Mouse (Mus musculus) intestine, embryonic 16.5 days (tissue): ENCODE results near the gene P2rx4. TPM values are rescaled to one million over a fixed set of nuclear protein-coding genes. Genes with fewer than 3 reads are reported as not detected.

Experiments used
- ATAC-seq: fragments of 200-750 bp; cut with Nextera tagmentation; 2 replicates; pipeline ENCODE4 v1.8.0; 2017; ENCODE audit warnings: moderate TSS enrichment, moderate library complexity
- H3K27ac ChIP-seq: fragments of 300-500 bp; sonication (generic); 2 replicates; pipeline ENCODE4 v1.5.1; 2014; ENCODE audit warnings: mild to moderate bottlenecking, low read length
- H3K27me3 ChIP-seq: fragments of 300-500 bp; sonication (generic); replicated peaks from 2 replicates; pipeline ENCODE4 v1.6.1; 2014; ENCODE audit warnings: low read length, control low read depth, mixed read lengths; ENCODE audit not compliant: control insufficient read depth, insufficient read depth
- H3K36me3 ChIP-seq: fragments of 300-500 bp; sonication (generic); 2 replicates; pipeline ENCODE4 v1.6.1; 2014; ENCODE audit warnings: low read length, control low read depth; ENCODE audit not compliant: control insufficient read depth, insufficient read depth
- H3K4me1 ChIP-seq: fragments of 300-500 bp; sonication (generic); 2 replicates; pipeline ENCODE4 v1.6.1; 2014; ENCODE audit warnings: low read length, control low read depth, mixed read lengths; ENCODE audit not compliant: control insufficient read depth, insufficient read depth
- H3K4me2 ChIP-seq: fragments of 300-500 bp; sonication (generic); 2 replicates; pipeline ENCODE4 v1.6.1; 2014; ENCODE audit warnings: low read depth, low read length, control low read depth
- H3K4me3 ChIP-seq: fragments of 300-500 bp; sonication (generic); 2 replicates; pipeline ENCODE4 v1.5.1; 2014; ENCODE audit warnings: mild to moderate bottlenecking, low read length
- H3K9ac ChIP-seq: fragments of 300-500 bp; sonication (generic); 2 replicates; pipeline ENCODE4 v1.6.1; 2014; ENCODE audit warnings: low read depth, low read length
- H3K9me3 ChIP-seq: fragments of 300-500 bp; sonication (generic); 2 replicates; pipeline ENCODE4 v1.6.1; 2016; ENCODE audit warnings: low read length, control low read depth; ENCODE audit not compliant: control insufficient read depth
- WGBS: fragments of 180-500 bp; shearing (Covaris S2); extraction: QIAGEN DNeasy Blood & Tissue Kit; methylation state at CpG from one replicate; pipeline ENCODE4 v1.1.7; 2014; 5-methylcytosine and 5-hydroxymethylcytosine counted together
- polyA plus RNA-seq: library from polyadenylated mRNA; unstranded; fragments of >200 nt; fragmentation: Nextera tagmentation; extraction: Ambion mirVana; gene quantifications from 2 replicates; pipeline ENCODE4 v1.2.1, GENCODE M21; 2015

Gene P2rx4
- polyA plus RNA-seq, 1 experiment from 2014 or later, result 59.6 TPM

GRCm38 (mm10) chr5:122681276-122681675 lies 26.1 kb upstream of the P2rx4 start:
- no peak overlapping the region for H3K27ac ChIP-seq
- H3K9me3 ChIP-seq, result no peaks in the 10 kb centered on the region
- H3K4me3 ChIP-seq, result no peak overlapping the region
- H3K4me2 ChIP-seq, result no peak overlapping the region
- no peaks in the 10 kb centered on the region for H3K27me3 ChIP-seq
- no peaks in the 10 kb centered on the region for H3K36me3 ChIP-seq
- no peak overlapping the region for H3K9ac ChIP-seq
- no peaks in the 10 kb centered on the region for H3K4me1 ChIP-seq
- ATAC-seq, result no peak
- 79% methylated on average over 12 of the region's 12 CpGs for WGBS

DNA sequence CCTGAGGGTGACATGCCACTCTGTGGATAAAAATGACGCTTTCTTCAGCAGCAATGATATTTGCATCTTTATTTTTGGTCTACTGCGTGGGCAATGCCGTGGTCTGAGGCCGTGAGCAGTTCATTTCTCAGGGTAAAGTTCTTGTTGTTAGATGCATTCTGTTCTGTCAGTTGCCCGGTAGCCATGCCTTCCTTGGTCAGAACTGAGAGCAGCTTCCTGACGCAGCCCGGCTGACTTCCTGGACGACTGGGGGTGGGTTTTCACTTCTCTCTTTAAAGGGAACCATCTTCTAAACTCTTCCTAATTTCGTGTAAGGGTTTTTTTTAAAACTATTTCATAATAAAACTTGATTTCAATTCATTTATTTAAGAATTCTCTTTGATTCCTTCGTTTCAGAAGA lies 23.4 kb upstream of the P2rx4 start:
- Histone ChIP-seq H3K4me1 (no peaks in the 10 kb centered on the region), H3K36me3 (no peaks in the 10 kb centered on the region), H3K4me2 (no peak overlapping the region), H3K9ac (no peak overlapping the region), H3K27ac (no peak overlapping the region), H3K9me3 (no peaks in the 10 kb centered on the region), H3K27me3 (no peaks in the 10 kb centered on the region), H3K4me3 (no peak overlapping the region)
- no peak for ATAC-seq
- WGBS, result 67% methylated on average over 10 of the region's 10 CpGs

GRCm38 (mm10) chr5:122687391-122687790 lies 20.0 kb upstream of the P2rx4 start:
- no peak for ATAC-seq
- 82% methylated on average over 4 of the region's 4 CpGs for WGBS
- Histone ChIP-seq H3K27me3 (no peaks in the 10 kb centered on the region), H3K36me3 (no peaks in the 10 kb centered on the region), H3K9me3 (no peaks in the 10 kb centered on the region), H3K4me2 (no peak overlapping the region), H3K4me1 (no peaks in the 10 kb centered on the region), H3K27ac (no peak overlapping the region), H3K9ac (no peak overlapping the region), H3K4me3 (no peak overlapping the region)

DNA sequence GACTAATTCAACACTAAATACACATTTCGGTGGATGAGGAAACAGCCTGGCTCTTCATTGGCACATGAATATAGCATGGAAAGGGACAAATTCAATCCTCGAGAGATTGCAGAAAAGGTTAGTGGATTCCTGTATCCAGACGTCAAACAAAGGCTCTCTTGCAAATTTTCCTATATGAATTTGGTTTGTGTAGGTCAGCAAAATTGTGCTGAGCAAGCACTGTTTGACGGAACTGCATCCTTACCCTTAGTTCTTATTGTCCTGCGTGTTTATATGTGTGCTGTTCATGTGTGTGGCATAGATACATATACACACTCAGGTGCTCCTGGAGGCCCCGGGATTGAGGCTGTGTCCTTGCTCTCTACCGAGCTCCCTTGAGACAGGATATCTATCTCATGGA lies 18.2 kb upstream of the P2rx4 start:
- WGBS, result 83% methylated on average over 7 of the region's 7 CpGs
- ATAC-seq, result no peak
- Histone ChIP-seq H3K4me3 (no peak overlapping the region), H3K4me2 (no peak overlapping the region), H3K9me3 (no peaks in the 10 kb centered on the region), H3K4me1 (peaks cover 2% of the 10 kb centered on the region; the same call in 1 of the 2 replicates), H3K27me3 (no peaks in the 10 kb centered on the region), H3K9ac (no peak overlapping the region), H3K36me3 (no peaks in the 10 kb centered on the region), H3K27ac (no peak overlapping the region)

GRCm38 (mm10) chr5:122690486-122690885 lies 16.9 kb upstream of the P2rx4 start:
- Histone ChIP-seq H3K4me1 (peaks cover 2% of the 10 kb centered on the region; the same call in 1 of the 2 replicates), H3K9me3 (no peaks in the 10 kb centered on the region), H3K36me3 (no peaks in the 10 kb centered on the region), H3K9ac (no peak overlapping the region), H3K4me2 (no peak overlapping the region), H3K27ac (no peak overlapping the region), H3K27me3 (no peaks in the 10 kb centered on the region), H3K4me3 (no peak overlapping the region)
- ATAC-seq, result peak; percentile 41; the same call in 1 of the 2 replicates
- WGBS, result 47% methylated on average over 6 of the region's 6 CpGs

DNA sequence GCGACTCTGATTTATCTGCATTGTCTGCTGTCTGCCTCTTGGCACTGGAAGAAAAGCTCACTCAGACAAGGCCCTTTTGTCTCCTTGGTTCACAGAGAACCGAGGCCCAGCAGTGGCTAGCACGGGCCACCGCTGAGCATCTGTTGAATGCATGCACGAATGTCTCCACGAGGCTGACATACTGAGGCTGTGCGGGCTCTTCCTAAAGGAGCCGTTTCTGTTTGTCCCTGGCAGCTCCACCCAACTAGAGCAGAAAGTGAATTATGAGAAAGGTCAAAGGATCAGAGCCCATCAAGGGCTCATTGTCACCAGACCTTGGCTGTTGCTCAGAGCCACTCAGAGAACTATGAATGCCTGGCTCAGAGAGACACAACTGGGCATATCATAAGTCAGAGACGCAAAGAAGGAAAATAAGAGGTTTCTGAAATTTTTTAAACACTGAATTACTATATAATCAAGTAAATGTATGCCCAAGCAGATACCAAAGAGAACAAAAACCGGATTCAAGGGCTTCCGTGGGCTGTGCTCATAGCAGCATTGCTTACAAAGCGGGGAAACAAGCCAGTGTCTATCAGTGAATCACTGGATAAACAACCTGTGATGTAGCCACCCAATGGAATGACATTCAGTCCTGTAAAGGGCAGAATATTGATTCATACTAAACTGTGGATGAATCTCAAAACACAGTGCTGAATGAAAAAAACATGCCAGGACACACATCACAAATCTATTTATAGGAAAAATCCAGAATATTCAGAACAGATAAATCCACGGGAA lies 13.7 kb upstream of the P2rx4 start:
- peak; percentile 39; the same call in 1 of the 2 replicates for ATAC-seq
- no peaks in the 10 kb centered on the region for H3K27me3 ChIP-seq
- H3K4me1 ChIP-seq, result peaks cover 10% of the 10 kb centered on the region

DNA sequence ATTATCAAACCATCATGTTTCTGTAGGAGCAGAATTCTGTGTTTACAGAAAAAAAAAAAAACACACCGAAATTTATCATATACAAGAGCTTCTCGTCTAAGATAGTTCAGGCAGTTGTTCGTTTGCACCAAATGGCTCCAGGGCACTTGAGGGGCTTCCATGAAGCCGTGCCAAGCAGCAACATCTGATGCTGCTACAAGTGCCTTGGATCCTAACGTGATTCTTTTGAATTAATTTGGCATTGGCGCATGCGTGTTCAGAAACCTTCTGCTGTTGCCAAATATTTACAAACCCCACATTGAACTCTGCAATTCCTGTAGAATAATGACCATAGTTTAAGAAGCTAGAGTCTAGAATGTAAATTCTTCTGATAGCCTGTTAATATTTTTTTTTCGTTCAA lies 11.8 kb upstream of the P2rx4 start:
- 59% methylated on average over 8 of the region's 8 CpGs for WGBS
- no peak for ATAC-seq
- H3K27me3 ChIP-seq, result no peaks in the 10 kb centered on the region
- no peak overlapping the region for H3K4me3 ChIP-seq
- H3K9ac ChIP-seq, result no peak overlapping the region
- H3K9me3 ChIP-seq, result no peaks in the 10 kb centered on the region
- peaks cover 20% of the 10 kb centered on the region for H3K4me1 ChIP-seq
- H3K36me3 ChIP-seq, result no peaks in the 10 kb centered on the region
- H3K27ac ChIP-seq, result no peak overlapping the region
- no peak overlapping the region for H3K4me2 ChIP-seq

More for the DNA sequence above, 13.7 kb upstream of the P2rx4 start:
- H3K27ac ChIP-seq, result no peak overlapping the region
- no peak overlapping the region for H3K4me2 ChIP-seq
- no peak overlapping the region for H3K9ac ChIP-seq
- H3K9me3 ChIP-seq, result no peaks in the 10 kb centered on the region
- 38% methylated on average over 13 of the region's 13 CpGs for WGBS
- no peak overlapping the region for H3K4me3 ChIP-seq
- no peaks in the 10 kb centered on the region for H3K36me3 ChIP-seq

- WGBS, result 67% methylated on average over 10 of the region's 10 CpGs
- Histone ChIP-seq H3K9ac (no peak overlapping the region), H3K4me2 (no peak overlapping the region), H3K36me3 (no peaks in the 10 kb centered on the region), H3K27ac (no peak overlapping the region), H3K4me1 (peaks cover 23% of the 10 kb centered on the region), H3K4me3 (no peak overlapping the region), H3K27me3 (no peaks in the 10 kb centered on the region), H3K9me3 (no peaks in the 10 kb centered on the region)
- ATAC-seq, result no peak
These were observed 9.2 kb upstream of the P2rx4 start for GRCm38 (mm10) chr5:122698041-122698700.

DNA sequence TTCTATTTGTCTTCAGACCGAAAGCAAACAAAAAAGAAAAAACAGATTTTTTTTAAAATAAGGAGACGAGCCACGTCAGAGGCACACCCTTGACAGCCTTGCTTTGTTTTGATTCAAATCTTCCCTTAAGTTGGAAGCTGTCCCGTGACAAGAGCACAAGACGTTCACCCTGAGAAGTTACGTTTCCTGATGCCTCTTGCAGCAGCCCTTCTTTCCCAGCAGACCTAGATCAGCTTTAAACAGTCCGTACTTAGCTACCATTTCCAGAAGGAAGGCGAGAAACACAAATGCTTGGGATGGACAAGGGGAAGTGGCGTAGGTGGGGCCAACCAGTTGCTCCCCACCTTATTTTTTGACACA lies 8.7 kb upstream of the P2rx4 start:
- H3K27ac ChIP-seq, result peak overlapping the region; percentile 19; the same call in 1 of the 2 replicates
- H3K4me2 ChIP-seq, result no peak overlapping the region
- no peaks in the 10 kb centered on the region for H3K27me3 ChIP-seq
- ATAC-seq, result no peak
- no peaks in the 10 kb centered on the region for H3K9me3 ChIP-seq
- 59% methylated on average over 9 of the region's 9 CpGs for WGBS
- no peak overlapping the region for H3K4me3 ChIP-seq
- no peak overlapping the region for H3K9ac ChIP-seq
- H3K4me1 ChIP-seq, result peaks cover 21% of the 10 kb centered on the region
- H3K36me3 ChIP-seq, result no peaks in the 10 kb centered on the region
